Mouse (Mus musculus) lung, postnatal 0 days (tissue): ENCODE data around the gene Gen1. TPM values are rescaled to one million over a fixed set of nuclear protein-coding genes. Genes with fewer than 3 reads are reported as not detected.

Experiments used
- ATAC-seq: fragments of 200-750 bp; cut with Nextera tagmentation; 2 replicates; pipeline ENCODE4 v1.8.0; 2017; ENCODE audit warnings: moderate library complexity
- DNase-seq: peaks from one replicate; pipeline ENCODE4 v3.0.0-alpha.2; 2016; ENCODE audit warnings: low spot score
- H3K27ac ChIP-seq: fragments of 300-500 bp; sonication (generic); 2 replicates; pipeline ENCODE4 v1.5.1; 2014; ENCODE audit warnings: antibody characterized with exemption, mild to moderate bottlenecking, low read length, mixed read lengths
- H3K27me3 ChIP-seq: fragments of 300-500 bp; sonication (generic); replicated peaks from 2 replicates; pipeline ENCODE4 v1.6.1; 2014; ENCODE audit warnings: low read length, mixed read lengths; ENCODE audit not compliant: insufficient read depth
- H3K36me3 ChIP-seq: fragments of 300-500 bp; sonication (generic); 2 replicates; pipeline ENCODE4 v1.6.1; 2014; ENCODE audit warnings: low read length, mixed read lengths; ENCODE audit not compliant: insufficient read depth
- H3K4me1 ChIP-seq: fragments of 300-500 bp; sonication (generic); 2 replicates; pipeline ENCODE4 v1.6.1; 2014; ENCODE audit warnings: antibody characterized with exemption, low read depth, low read length, mixed read lengths; ENCODE audit not compliant: insufficient read depth
- H3K4me2 ChIP-seq: fragments of 300-500 bp; sonication (generic); replicated peaks from 2 replicates; pipeline ENCODE4 v1.6.1; 2014; ENCODE audit warnings: low read depth, mild to moderate bottlenecking, low read length, moderate library complexity, mixed read lengths
- H3K4me3 ChIP-seq: fragments of 300-500 bp; sonication (generic); 2 replicates; pipeline ENCODE4 v1.5.1; 2014; ENCODE audit warnings: low read depth, low read length
- H3K9ac ChIP-seq: fragments of 300-500 bp; sonication (generic); replicated peaks from 2 replicates; pipeline ENCODE4 v1.6.1; 2014; ENCODE audit warnings: low read depth, mild to moderate bottlenecking
- H3K9me3 ChIP-seq: fragments of 300-500 bp; sonication (generic); 2 replicates; pipeline ENCODE4 v1.6.1; 2016; ENCODE audit warnings: low read length, mixed read lengths
- CTCF ChIP-seq: IDR thresholded peaks from 2 replicates; pipeline ENCODE4 v1.5.1; 2016; ENCODE audit warnings: antibody characterized with exemption, mild to moderate bottlenecking
- EP300 ChIP-seq: IDR thresholded peaks from 2 replicates; pipeline ENCODE4 v1.6.1; 2016; ENCODE audit warnings: antibody characterized with exemption, mild to moderate bottlenecking, control low read depth
- WGBS: fragments of 180-500 bp; shearing (Covaris S2); extraction: QIAGEN DNeasy Blood & Tissue Kit; methylation state at CpG from one replicate; pipeline ENCODE4 v1.1.7; 2014; 5-methylcytosine and 5-hydroxymethylcytosine counted together
- polyA plus RNA-seq: library from polyadenylated mRNA; unstranded; fragments of >200 nt; fragmentation: Nextera tagmentation; extraction: Ambion mirVana; gene quantifications from 2 replicates; pipeline ENCODE4 v1.2.1, GENCODE M21; 2015

Gene Gen1
- polyA plus RNA-seq, 1 experiment from 2014 or later, result 0.55 TPM

DNA sequence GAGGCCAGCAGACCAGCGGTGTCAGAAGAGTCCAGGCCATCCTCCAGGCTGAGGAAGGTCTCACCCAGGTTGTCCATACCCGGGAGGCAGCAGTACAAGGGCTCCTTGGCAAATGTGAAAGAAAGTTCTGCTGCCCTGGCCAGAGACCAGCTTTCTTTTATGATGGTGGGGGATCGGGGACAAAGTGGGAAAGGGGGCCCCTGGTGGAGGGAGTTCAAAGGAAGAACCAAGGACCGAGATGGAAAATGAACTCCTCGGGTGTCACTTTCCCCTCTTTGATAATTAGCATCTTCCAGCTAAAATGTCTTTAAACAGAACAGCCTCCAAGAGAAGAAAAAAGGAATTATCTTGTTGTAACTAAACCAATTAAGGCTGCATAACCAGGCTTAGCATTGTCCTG, 56.7 kb downstream of the Gen1 start, which contains the start of gene Msgn1:
Gene Msgn1, minus strand, starts transcription at position 101 of the 400 bp plus-strand sequence.
- no peak for DNase-seq
- H3K27me3 ChIP-seq, result no peaks in the 10 kb centered on the region
- H3K9ac ChIP-seq, result no peak within 1 kb of the TSS
- H3K4me2 ChIP-seq, result no peak within 1 kb of the TSS
- no peak within 1 kb of the TSS for H3K27ac ChIP-seq
- TF ChIP-seq CTCF, result no peak
- TF ChIP-seq EP300, result no peak
- no peaks in the 10 kb centered on the region for H3K36me3 ChIP-seq
- no peaks in the 10 kb centered on the region for H3K4me1 ChIP-seq
- WGBS, result 38% methylated on average over 5 of the region's 5 CpGs
- no peak for ATAC-seq
- no peak within 1 kb of the TSS for H3K4me3 ChIP-seq
- H3K9me3 ChIP-seq, result no peaks in the 10 kb centered on the region

DNA sequence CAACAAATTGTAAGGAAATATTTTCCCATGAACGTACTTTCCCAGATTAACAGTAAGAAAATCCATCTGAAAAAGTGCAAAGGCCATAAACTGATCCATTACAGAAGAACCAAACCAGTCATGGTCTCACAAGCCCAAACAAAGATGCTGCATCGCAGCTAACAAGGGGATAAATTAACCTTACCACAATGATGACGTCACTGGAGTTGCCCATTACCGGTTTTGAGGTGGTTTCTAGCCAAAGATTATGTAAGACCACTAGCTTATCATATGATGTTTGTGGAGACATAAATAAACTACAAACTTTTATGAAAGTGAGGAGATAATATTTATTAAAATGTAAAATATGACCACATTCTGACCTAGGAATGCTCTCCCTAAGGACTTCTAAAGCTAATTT, 59.3 kb downstream of the Gen1 start:
- DNase-seq (no peak), ATAC-seq (no peak)
- H3K4me1 ChIP-seq, result no peaks in the 10 kb centered on the region
- 80% methylated on average over 4 of the region's 4 CpGs for WGBS
- no peak overlapping the region for H3K27ac ChIP-seq
- H3K4me2 ChIP-seq, result no peak overlapping the region
- no peak overlapping the region for H3K9ac ChIP-seq
- no peak overlapping the region for H3K4me3 ChIP-seq
- TF ChIP-seq CTCF (no peak), EP300 (no peak)
- H3K27me3 ChIP-seq, result no peaks in the 10 kb centered on the region
- H3K36me3 ChIP-seq, result no peaks in the 10 kb centered on the region
- H3K9me3 ChIP-seq, result no peaks in the 10 kb centered on the region

DNA sequence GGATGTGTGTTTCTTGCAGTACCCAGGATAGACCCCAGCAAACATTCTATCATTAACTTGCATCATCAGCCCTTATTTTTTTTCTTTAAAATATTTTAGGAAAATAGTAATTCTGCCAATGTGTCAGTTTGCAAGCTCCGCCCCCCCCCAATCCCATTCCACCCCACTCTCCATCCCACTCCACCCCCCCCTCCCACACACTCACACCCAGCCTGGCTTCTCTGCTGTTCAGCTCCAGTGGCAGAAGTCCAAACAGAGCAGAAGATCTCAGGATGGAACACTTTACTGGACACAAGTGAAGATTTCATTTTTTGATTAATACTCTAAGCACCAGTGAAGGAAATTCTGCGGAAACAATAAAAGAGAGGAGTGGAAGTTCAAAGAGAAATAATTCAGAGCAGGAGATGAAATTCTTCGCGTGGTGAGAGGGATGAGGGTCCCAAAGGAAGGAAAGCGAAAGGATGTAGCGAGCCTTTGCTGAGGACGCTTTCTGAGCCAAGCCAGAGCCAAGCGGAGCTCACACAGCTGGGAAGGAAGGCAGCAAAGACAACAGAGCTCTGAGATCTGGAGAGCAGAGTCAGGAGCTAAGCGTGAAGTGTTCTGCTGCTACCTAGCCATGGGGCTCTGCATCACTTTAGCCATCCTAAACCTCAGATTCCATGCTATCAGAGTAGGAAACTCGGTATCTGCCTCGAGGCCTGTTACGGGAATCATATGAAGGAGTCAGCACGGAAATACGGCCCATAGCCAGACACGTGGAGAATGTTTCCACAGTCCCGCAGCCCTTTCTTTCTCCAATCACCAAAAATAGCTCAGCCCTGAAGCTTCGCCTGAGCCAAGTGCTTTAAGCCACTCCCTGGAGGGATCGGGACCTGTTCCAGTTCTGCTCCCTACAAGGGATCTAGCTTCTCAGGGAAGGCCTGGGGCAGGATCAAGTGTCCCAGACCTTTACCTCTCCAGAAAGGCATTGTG, 61.6 kb downstream of the Gen1 start:
- no peaks in the 10 kb centered on the region for H3K36me3 ChIP-seq
- DNase-seq (peak; percentile 72), ATAC-seq (peak; percentile 75)
- 40% methylated on average over 18 of the region's 18 CpGs for WGBS
- no peaks in the 10 kb centered on the region for H3K9me3 ChIP-seq
- H3K9ac ChIP-seq, result 0 out of 2 replicates have a peak overlapping the region, but pooled peaks have one; percentile 0
- no peaks in the 10 kb centered on the region for H3K4me1 ChIP-seq
- peak overlapping the region; percentile 45 for H3K4me2 ChIP-seq
- no peaks in the 10 kb centered on the region for H3K27me3 ChIP-seq
- TF ChIP-seq EP300 (no peak), CTCF (no peak)
- H3K4me3 ChIP-seq, result peak overlapping the region; percentile 6; the same call in 1 of the 2 replicates
- peak overlapping the region; percentile 63; the same call in 1 of the 2 replicates for H3K27ac ChIP-seq

DNA sequence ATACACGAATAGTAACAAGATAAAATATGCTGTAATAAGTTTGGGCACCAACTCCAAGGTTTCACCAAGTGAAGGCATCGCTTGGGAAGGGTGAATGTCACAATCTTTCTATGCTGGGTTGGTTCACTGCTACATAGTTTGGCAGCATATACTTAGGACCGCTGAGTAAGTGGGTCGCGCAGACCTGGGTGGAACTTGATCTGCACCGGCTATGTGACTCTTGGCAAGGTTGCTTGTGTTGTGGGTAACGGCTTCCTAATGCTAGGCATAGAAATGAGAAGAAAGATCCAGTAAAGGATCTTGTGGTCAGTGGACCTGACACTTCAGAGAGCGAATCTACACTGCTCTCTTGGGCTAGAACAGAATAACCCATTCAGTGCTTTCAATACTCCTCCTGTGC, 63.1 kb downstream of the Gen1 start:
- Histone ChIP-seq H3K4me2 (no peak overlapping the region), H3K9ac (no peak overlapping the region), H3K27ac (no peak overlapping the region), H3K27me3 (no peaks in the 10 kb centered on the region), H3K4me3 (no peak overlapping the region), H3K9me3 (no peaks in the 10 kb centered on the region), H3K4me1 (no peaks in the 10 kb centered on the region), H3K36me3 (no peaks in the 10 kb centered on the region)
- WGBS, result 87% methylated on average over 8 of the region's 8 CpGs
- TF ChIP-seq EP300, result no peak
- DNase-seq (no peak), ATAC-seq (no peak)

DNA sequence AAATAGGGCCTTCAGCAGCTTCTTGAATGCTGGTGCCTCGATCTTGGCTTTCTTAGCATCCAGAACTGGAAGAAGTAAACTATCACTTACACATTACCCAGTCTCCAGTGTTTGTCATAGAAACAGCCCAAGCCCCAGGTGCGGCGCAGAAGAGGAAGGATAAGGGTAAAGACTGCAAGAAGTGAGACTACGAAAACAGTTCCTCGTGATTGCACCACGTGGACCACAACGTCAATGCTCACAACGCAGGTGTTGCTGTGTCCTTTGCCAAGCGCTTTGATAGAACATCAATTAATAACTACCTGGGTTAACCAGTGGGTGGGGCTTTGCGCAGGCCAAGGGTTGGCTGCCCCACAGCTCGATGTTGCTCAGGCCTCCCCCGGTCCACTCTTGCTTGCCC, 64.9 kb downstream of the Gen1 start:
- H3K27ac ChIP-seq, result no peak overlapping the region

DNA sequence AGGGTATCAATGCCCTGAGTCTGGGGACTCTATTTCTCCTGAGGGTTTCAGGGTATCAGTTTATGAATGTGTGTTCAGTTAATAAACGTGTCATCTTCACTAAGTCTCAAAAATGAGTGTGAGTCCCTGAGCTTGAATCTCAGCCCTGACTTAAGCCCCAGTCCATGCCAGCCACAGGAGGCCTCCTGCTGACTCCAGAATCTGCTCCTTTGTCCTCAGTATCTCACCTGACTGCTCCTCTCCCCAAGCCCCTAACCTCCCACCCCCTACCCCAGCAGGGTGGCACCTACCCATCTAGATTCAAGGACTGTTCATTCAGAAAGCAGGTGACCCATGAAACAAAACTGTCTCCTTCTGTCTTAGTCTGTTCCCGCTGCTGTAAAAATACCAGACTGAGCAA, 67.0 kb downstream of the Gen1 start:
- no peak for ATAC-seq
- no peaks in the 10 kb centered on the region for H3K36me3 ChIP-seq

More for the DNA sequence above, 64.9 kb downstream of the Gen1 start:
- no peaks in the 10 kb centered on the region for H3K27me3 ChIP-seq
- H3K9ac ChIP-seq, result no peak overlapping the region
- no peak overlapping the region for H3K4me2 ChIP-seq
- DNase-seq (no peak), ATAC-seq (no peak)
- H3K9me3 ChIP-seq, result no peaks in the 10 kb centered on the region
- H3K4me1 ChIP-seq, result no peaks in the 10 kb centered on the region
- 90% methylated on average over 12 of the region's 12 CpGs for WGBS
- TF ChIP-seq CTCF (no peak), EP300 (no peak)
- H3K4me3 ChIP-seq, result no peak overlapping the region
- no peaks in the 10 kb centered on the region for H3K36me3 ChIP-seq

More for the DNA sequence above, 67.0 kb downstream of the Gen1 start:
- no peak for TF ChIP-seq EP300
- TF ChIP-seq CTCF, result no peak
- WGBS, result 72% methylated on average over 2 of the region's 2 CpGs
- no peak overlapping the region for H3K4me3 ChIP-seq
- DNase-seq, result no peak
- H3K27me3 ChIP-seq, result no peaks in the 10 kb centered on the region
- no peaks in the 10 kb centered on the region for H3K9me3 ChIP-seq
- no peak overlapping the region for H3K4me2 ChIP-seq
- H3K27ac ChIP-seq, result no peak overlapping the region
- H3K4me1 ChIP-seq, result no peaks in the 10 kb centered on the region
- no peak overlapping the region for H3K9ac ChIP-seq
